Mouse (Mus musculus): ENCODE results near the gene Ptpro. TPM values are rescaled to one million over a fixed set of nuclear protein-coding genes. Genes with fewer than 3 reads are reported as not detected.

The Ptpro gene
- polyA plus RNA-seq, 2 experiments: 2.0 to 2.3 TPM

- Histone ChIP-seq H3K9ac (ENCODE audit: low read depth, low read length, severe bottlenecking) (no peak overlapping the region), H3K36me3 (ENCODE audit: control insufficient read depth, insufficient read depth, low read length) (no peaks in the 10 kb centered on the region), H3K4me2 (replicated peaks; ENCODE audit: low read depth, low read length, severe bottlenecking) (no peak overlapping the region), H3K27me3 (ENCODE audit: control insufficient read depth, insufficient read depth, low read length) (no peaks in the 10 kb centered on the region), H3K27ac (replicated peaks; ENCODE audit: low read depth, low read length) (no peak overlapping the region), H3K4me3 (replicated peaks; ENCODE audit: low read length) (no peak overlapping the region), H3K4me1 (ENCODE audit: control insufficient read depth, insufficient read depth, low read length) (no peaks in the 10 kb centered on the region), H3K9me3 (ENCODE audit: control insufficient read depth, low read length) (no peaks in the 10 kb centered on the region)
- ATAC-seq (ENCODE audit: low FRiP score, low read depth): peak; percentile 55; the same call in 1 of the 2 replicates
- peak; percentile 43 for DNase-seq (ENCODE audit: low spot score)
- 54% methylated on average over 13 of the region's 13 CpGs for WGBS
- TF ChIP-seq POLR2A (IDR thresholded peaks at IDR 0.05; ENCODE audit: borderline replicate concordance, extremely low read depth, insufficient read depth, insufficient read length): no peak
These were observed 162.6 kb downstream of the Ptpro start for GRCm38 (mm10) chr6:137414531-137415405.

DNA sequence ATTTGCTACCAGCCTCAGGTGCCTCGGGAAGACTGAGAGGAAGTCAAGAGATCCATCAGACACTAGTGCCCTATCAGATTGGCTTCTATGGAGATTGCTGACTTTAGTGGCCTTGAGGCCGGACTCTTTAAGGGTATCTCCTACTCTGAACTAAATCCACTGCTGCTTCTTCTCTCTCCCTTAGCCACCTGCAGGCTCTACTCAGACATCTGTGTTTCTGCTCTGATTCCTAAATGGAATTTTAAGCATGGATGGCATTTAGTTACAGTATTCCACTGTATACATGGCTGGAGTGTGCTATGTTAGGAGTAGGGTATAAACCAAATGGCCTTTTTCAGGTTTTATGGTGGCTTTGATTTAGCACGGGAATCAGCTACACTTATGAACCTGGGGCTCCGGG is 170.7 kb downstream of the Ptpro start:
- Histone ChIP-seq H3K27me3 (ENCODE audit: control insufficient read depth, insufficient read depth, low read length) (no peaks in the 10 kb centered on the region), H3K36me3 (ENCODE audit: control insufficient read depth, insufficient read depth, low read length) (no peaks in the 10 kb centered on the region), H3K4me3 (replicated peaks; ENCODE audit: low read length) (no peak overlapping the region), H3K4me2 (replicated peaks; ENCODE audit: low read depth, low read length, severe bottlenecking) (no peak overlapping the region), H3K4me1 (ENCODE audit: control insufficient read depth, insufficient read depth, low read length) (no peaks in the 10 kb centered on the region), H3K9me3 (ENCODE audit: control insufficient read depth, low read length) (no peaks in the 10 kb centered on the region), H3K27ac (replicated peaks; ENCODE audit: low read depth, low read length) (no peak overlapping the region), H3K9ac (ENCODE audit: low read depth, low read length, severe bottlenecking) (no peak overlapping the region)
- no peak for TF ChIP-seq POLR2A (IDR thresholded peaks at IDR 0.05; ENCODE audit: borderline replicate concordance, extremely low read depth, insufficient read depth, insufficient read length)
- ATAC-seq (ENCODE audit: low FRiP score, low read depth) (no peak), DNase-seq (ENCODE audit: low spot score) (no peak)
- 59% methylated on average over 4 of the region's 4 CpGs for WGBS

GRCm38 (mm10) chr6:137423830-137424229 is 171.7 kb downstream of the Ptpro start:
- no peaks in the 10 kb centered on the region for H3K9me3 ChIP-seq (ENCODE audit: control insufficient read depth, low read length)
- no peak overlapping the region for H3K9ac ChIP-seq (ENCODE audit: low read depth, low read length, severe bottlenecking)
- no peaks in the 10 kb centered on the region for H3K4me1 ChIP-seq (ENCODE audit: control insufficient read depth, insufficient read depth, low read length)
- TF ChIP-seq POLR2A (IDR thresholded peaks at IDR 0.05; ENCODE audit: borderline replicate concordance, extremely low read depth, insufficient read depth, insufficient read length): no peak
- H3K36me3 ChIP-seq (ENCODE audit: control insufficient read depth, insufficient read depth, low read length): no peaks in the 10 kb centered on the region
- 74% methylated on average over 10 of the region's 10 CpGs for WGBS
- no peak overlapping the region for H3K4me3 ChIP-seq (replicated peaks; ENCODE audit: low read length)
- H3K27ac ChIP-seq (replicated peaks; ENCODE audit: low read depth, low read length): no peak overlapping the region
- DNase-seq (ENCODE audit: low spot score) (no peak), ATAC-seq (ENCODE audit: low FRiP score, low read depth) (no peak)
- H3K27me3 ChIP-seq (ENCODE audit: control insufficient read depth, insufficient read depth, low read length): no peaks in the 10 kb centered on the region
- H3K4me2 ChIP-seq (replicated peaks; ENCODE audit: low read depth, low read length, severe bottlenecking): no peak overlapping the region

GRCm38 (mm10) chr6:137425500-137426432 is 173.6 kb downstream of the Ptpro start:
- H3K36me3 ChIP-seq (ENCODE audit: control insufficient read depth, insufficient read depth, low read length): no peaks in the 10 kb centered on the region
- H3K4me3 ChIP-seq (replicated peaks; ENCODE audit: low read length): no peak overlapping the region
- no peak overlapping the region for H3K9ac ChIP-seq (ENCODE audit: low read depth, low read length, severe bottlenecking)
- DNase-seq (ENCODE audit: low spot score): no peak
- WGBS: 34% methylated on average over 14 of the region's 14 CpGs
- ATAC-seq (ENCODE audit: low FRiP score, low read depth): no peak
- H3K27ac ChIP-seq (replicated peaks; ENCODE audit: low read depth, low read length): no peak overlapping the region
- no peaks in the 10 kb centered on the region for H3K9me3 ChIP-seq (ENCODE audit: control insufficient read depth, low read length)
- H3K4me1 ChIP-seq (ENCODE audit: control insufficient read depth, insufficient read depth, low read length): no peaks in the 10 kb centered on the region
- H3K4me2 ChIP-seq (replicated peaks; ENCODE audit: low read depth, low read length, severe bottlenecking): no peak overlapping the region
- TF ChIP-seq POLR2A (IDR thresholded peaks at IDR 0.05; ENCODE audit: borderline replicate concordance, extremely low read depth, insufficient read depth, insufficient read length): no peak
- H3K27me3 ChIP-seq (ENCODE audit: control insufficient read depth, insufficient read depth, low read length): no peaks in the 10 kb centered on the region

DNA sequence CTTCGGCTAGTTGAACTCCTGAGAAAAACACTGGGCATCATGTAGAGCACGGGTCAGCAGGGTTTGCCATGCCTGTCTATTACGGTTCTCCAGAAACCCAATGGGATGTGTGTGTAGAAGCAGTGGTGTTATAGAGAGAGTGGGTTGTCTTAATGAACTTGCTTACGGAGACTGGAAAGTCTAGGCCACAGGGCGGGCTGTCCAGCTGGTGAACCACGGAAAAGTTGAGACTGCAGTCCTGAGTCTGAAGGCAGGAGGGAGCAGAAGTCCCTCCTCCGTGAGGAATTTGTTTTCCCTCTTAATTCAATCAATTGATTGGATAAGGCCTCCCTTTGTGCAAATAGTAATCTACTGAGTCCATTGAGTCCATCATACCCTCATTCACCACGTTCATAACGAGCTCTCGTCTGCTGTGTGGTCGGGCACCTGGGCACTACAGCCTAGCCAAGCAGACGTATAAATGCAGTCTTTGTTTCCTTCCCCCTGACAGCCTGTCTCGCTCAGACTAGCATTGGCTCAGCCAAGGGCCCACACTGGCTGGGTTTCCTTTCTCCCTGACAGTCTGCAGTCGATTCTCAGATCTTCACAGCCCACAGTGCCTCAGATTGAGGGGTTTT is 181.5 kb downstream of the Ptpro start:
- Histone ChIP-seq H3K27ac (replicated peaks; ENCODE audit: low read depth, low read length) (peak overlapping the region; percentile 58), H3K9ac (ENCODE audit: low read depth, low read length, severe bottlenecking) (no peak overlapping the region), H3K4me1 (ENCODE audit: control insufficient read depth, insufficient read depth, low read length) (no peaks in the 10 kb centered on the region; the same call in 1 of the 2 replicates), H3K27me3 (ENCODE audit: control insufficient read depth, insufficient read depth, low read length) (no peaks in the 10 kb centered on the region), H3K9me3 (ENCODE audit: control insufficient read depth, low read length) (no peaks in the 10 kb centered on the region), H3K4me2 (replicated peaks; ENCODE audit: low read depth, low read length, severe bottlenecking) (no peak overlapping the region), H3K4me3 (replicated peaks; ENCODE audit: low read length) (no peak overlapping the region), H3K36me3 (ENCODE audit: control insufficient read depth, insufficient read depth, low read length) (no peaks in the 10 kb centered on the region)
- peak; percentile 43 for DNase-seq (ENCODE audit: low spot score)
- peak; percentile 84 for ATAC-seq (ENCODE audit: low FRiP score, low read depth)
- WGBS: 49% methylated on average over 14 of the region's 14 CpGs
- TF ChIP-seq POLR2A (IDR thresholded peaks at IDR 0.05; ENCODE audit: borderline replicate concordance, extremely low read depth, insufficient read depth, insufficient read length): no peak

Data from limb, embryonic 14.5 days (tissue).